Mouse (Mus musculus) lung, postnatal 0 days (tissue): ENCODE measurements at regions not wholly inside any gene's neighbourhood (a gene's known extent, or its start where the extent isn't known, plus 50 kb on each side); places are given as distances from the start of the nearest gene placed in this dataset.
A peak's percentile ranks its signal among the peaks of the same experiment; 100 is the strongest.

ENCODE experiments used
- ATAC-seq: fragments of 200-750 bp; cut with Nextera tagmentation; 2 replicates; pipeline ENCODE4 v1.8.0; 2017; ENCODE audit warnings: moderate library complexity
- DNase-seq: peaks from one replicate; pipeline ENCODE4 v3.0.0-alpha.2; 2016; ENCODE audit warnings: low spot score
- H3K27ac ChIP-seq: fragments of 300-500 bp; sonication (generic); 2 replicates; pipeline ENCODE4 v1.5.1; 2014; ENCODE audit warnings: antibody characterized with exemption, mild to moderate bottlenecking, low read length, mixed read lengths
- H3K27me3 ChIP-seq: fragments of 300-500 bp; sonication (generic); replicated peaks from 2 replicates; pipeline ENCODE4 v1.6.1; 2014; ENCODE audit warnings: low read length, mixed read lengths; ENCODE audit not compliant: insufficient read depth
- H3K36me3 ChIP-seq: fragments of 300-500 bp; sonication (generic); 2 replicates; pipeline ENCODE4 v1.6.1; 2014; ENCODE audit warnings: low read length, mixed read lengths; ENCODE audit not compliant: insufficient read depth
- H3K4me1 ChIP-seq: fragments of 300-500 bp; sonication (generic); 2 replicates; pipeline ENCODE4 v1.6.1; 2014; ENCODE audit warnings: antibody characterized with exemption, low read depth, low read length, mixed read lengths; ENCODE audit not compliant: insufficient read depth
- H3K4me2 ChIP-seq: fragments of 300-500 bp; sonication (generic); replicated peaks from 2 replicates; pipeline ENCODE4 v1.6.1; 2014; ENCODE audit warnings: low read depth, mild to moderate bottlenecking, low read length, moderate library complexity, mixed read lengths
- H3K4me3 ChIP-seq: fragments of 300-500 bp; sonication (generic); 2 replicates; pipeline ENCODE4 v1.5.1; 2014; ENCODE audit warnings: low read depth, low read length
- H3K9ac ChIP-seq: fragments of 300-500 bp; sonication (generic); replicated peaks from 2 replicates; pipeline ENCODE4 v1.6.1; 2014; ENCODE audit warnings: low read depth, mild to moderate bottlenecking
- H3K9me3 ChIP-seq: fragments of 300-500 bp; sonication (generic); 2 replicates; pipeline ENCODE4 v1.6.1; 2016; ENCODE audit warnings: low read length, mixed read lengths
- CTCF ChIP-seq: IDR thresholded peaks from 2 replicates; pipeline ENCODE4 v1.5.1; 2016; ENCODE audit warnings: antibody characterized with exemption, mild to moderate bottlenecking
- EP300 ChIP-seq: IDR thresholded peaks from 2 replicates; pipeline ENCODE4 v1.6.1; 2016; ENCODE audit warnings: antibody characterized with exemption, mild to moderate bottlenecking, control low read depth
- WGBS: fragments of 180-500 bp; shearing (Covaris S2); extraction: QIAGEN DNeasy Blood & Tissue Kit; methylation state at CpG from one replicate; pipeline ENCODE4 v1.1.7; 2014; 5-methylcytosine and 5-hydroxymethylcytosine counted together

DNA sequence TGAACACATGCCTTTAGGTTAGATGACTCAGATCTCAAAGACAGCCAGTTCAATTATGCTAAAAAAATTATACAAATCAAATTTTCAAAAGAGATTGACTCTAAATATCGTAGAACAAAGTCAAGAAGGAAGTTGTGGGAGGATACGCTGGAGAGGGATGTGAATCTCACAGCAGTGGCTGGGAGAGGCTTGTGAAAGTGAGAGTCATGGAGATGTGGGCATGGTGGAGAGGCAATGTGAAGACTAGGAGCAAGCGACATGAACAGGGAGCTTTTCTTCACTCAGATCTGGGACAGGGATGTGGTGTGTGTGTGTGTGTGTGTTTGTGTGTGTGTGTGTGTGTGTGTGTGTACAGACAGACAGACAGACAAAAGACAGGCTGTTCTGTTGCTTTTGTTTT is 87.9 kb upstream of the Dlx2 start:
- DNase-seq (no peak), ATAC-seq (no peak)
- Histone ChIP-seq H3K4me3 (no peak overlapping the region), H3K27ac (no peak overlapping the region), H3K9ac (no peak overlapping the region), H3K36me3 (no peaks in the 10 kb centered on the region), H3K9me3 (no peaks in the 10 kb centered on the region), H3K4me1 (peaks cover 5% of the 10 kb centered on the region; the same call in 1 of the 2 replicates), H3K4me2 (no peak overlapping the region), H3K27me3 (no peaks in the 10 kb centered on the region)
- TF ChIP-seq CTCF = no peak
- TF ChIP-seq EP300 = no peak
- WGBS = 61% methylated on average over 3 of the region's 3 CpGs

DNA sequence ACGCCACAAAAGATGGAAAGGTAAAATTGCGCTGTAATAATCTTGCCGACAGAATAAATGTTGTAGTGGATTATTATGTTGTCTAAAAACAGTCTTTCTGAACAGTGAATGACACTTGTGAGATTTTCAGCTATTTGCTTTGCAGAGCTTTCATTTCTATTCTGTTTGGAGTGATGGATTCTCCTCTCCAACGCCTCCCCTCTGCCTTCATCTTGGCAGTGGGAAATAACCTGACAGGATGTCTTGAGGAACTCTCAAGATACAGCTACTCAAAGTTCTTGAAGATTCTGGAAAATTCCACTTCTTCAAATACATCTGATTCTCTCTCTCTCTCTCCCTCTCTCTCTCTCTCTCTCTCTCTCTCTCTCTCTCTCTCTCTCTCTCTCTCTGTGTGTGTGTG is 89.6 kb upstream of the Dlx2 start:
- ATAC-seq (no peak), DNase-seq (no peak)
- H3K4me3 ChIP-seq = no peak overlapping the region
- no peak overlapping the region for H3K9ac ChIP-seq
- WGBS = 67% methylated on average over 4 of the region's 4 CpGs
- H3K4me2 ChIP-seq = no peak overlapping the region
- H3K27me3 ChIP-seq = no peaks in the 10 kb centered on the region
- no peaks in the 10 kb centered on the region for H3K36me3 ChIP-seq
- no peaks in the 10 kb centered on the region for H3K4me1 ChIP-seq
- H3K9me3 ChIP-seq = no peaks in the 10 kb centered on the region
- TF ChIP-seq EP300 (no peak), CTCF (no peak)
- no peak overlapping the region for H3K27ac ChIP-seq

DNA sequence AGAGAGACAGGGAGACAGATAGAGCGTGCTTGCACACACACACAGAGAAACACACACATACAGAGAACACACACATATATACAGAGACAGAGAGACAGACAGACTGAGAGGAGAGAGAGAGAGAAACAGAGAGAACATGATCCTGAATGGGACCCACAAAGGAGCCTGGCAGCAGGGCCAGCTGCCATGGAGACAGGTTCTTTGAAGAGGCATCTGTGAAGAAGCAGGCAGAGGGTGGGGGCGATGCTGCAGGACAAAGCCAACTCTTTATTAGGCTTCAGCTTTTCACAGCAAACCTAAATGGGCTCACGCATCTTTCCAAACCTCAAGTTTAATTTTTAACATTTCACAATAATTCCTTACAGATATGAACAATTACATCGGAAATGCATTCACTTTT is 90.0 kb upstream of the Dlx2 start:
- TF ChIP-seq CTCF = no peak
- no peak for TF ChIP-seq EP300
- Histone ChIP-seq H3K4me1 (no peaks in the 10 kb centered on the region), H3K9me3 (no peaks in the 10 kb centered on the region), H3K36me3 (no peaks in the 10 kb centered on the region), H3K4me3 (no peak overlapping the region), H3K4me2 (no peak overlapping the region), H3K27ac (no peak overlapping the region), H3K27me3 (no peaks in the 10 kb centered on the region), H3K9ac (no peak overlapping the region)
- DNase-seq = no peak
- no peak for ATAC-seq
- 74% methylated on average over 4 of the region's 4 CpGs for WGBS

DNA sequence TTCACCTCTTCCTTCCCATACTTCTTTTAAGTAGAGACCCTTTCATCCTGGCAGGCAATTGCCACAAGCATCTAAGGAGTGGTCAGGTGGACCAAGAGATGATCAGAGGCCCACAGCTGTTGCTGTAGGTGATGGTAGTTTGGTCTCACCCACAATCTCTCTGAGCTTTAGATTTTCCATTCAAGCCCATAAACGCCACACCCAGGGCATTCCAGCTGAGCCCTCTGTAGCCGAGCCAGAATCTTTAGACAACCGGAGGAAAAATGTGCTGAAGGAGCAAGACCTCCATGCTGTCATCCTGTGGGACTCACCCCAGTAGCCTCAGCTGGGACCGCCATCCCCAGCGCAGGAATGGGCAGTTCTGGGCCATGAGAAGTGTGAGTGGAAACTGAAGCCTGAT is 93.7 kb upstream of the Dlx2 start:
- Histone ChIP-seq H3K4me3 (no peak overlapping the region), H3K27ac (no peak overlapping the region), H3K27me3 (no peaks in the 10 kb centered on the region), H3K36me3 (no peaks in the 10 kb centered on the region), H3K4me2 (no peak overlapping the region), H3K4me1 (no peaks in the 10 kb centered on the region), H3K9me3 (no peaks in the 10 kb centered on the region), H3K9ac (no peak overlapping the region)
- DNase-seq (no peak), ATAC-seq (no peak)
- TF ChIP-seq EP300 = no peak
- no peak for TF ChIP-seq CTCF
- WGBS = 73% methylated on average over 5 of the region's 5 CpGs

DNA sequence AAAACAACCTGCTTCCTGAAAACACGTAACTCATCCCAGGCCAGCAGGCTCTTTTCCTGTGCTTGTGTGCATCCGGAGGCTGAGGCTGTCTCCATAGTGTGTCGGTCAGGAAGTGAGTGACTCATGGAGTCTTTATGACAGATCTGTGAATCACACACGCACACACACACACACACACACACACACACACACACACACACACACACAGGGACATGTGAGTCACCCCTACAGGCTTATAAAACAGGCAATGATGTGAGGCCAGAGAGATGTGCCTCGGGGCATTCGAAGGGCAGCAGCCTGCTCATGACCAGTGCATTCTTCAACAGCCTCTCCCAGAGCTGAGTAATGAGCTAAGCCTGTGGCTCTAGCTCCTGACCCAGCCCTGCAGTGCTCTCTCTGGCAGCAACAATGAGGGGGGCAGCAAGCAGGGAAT is 97.5 kb upstream of the Dlx2 start:
- peak; percentile 96 for ATAC-seq
- Histone ChIP-seq H3K27ac (no peak overlapping the region), H3K9me3 (no peaks in the 10 kb centered on the region), H3K9ac (no peak overlapping the region), H3K27me3 (no peaks in the 10 kb centered on the region), H3K4me2 (no peak overlapping the region), H3K36me3 (no peaks in the 10 kb centered on the region), H3K4me1 (no peaks in the 10 kb centered on the region), H3K4me3 (no peak overlapping the region)
- WGBS = 25% methylated on average over 6 of the region's 6 CpGs
- DNase-seq = peak; percentile 83
- TF ChIP-seq EP300 (peak; percentile 93), CTCF (no peak; the same call in 1 of the 2 replicates)

DNA sequence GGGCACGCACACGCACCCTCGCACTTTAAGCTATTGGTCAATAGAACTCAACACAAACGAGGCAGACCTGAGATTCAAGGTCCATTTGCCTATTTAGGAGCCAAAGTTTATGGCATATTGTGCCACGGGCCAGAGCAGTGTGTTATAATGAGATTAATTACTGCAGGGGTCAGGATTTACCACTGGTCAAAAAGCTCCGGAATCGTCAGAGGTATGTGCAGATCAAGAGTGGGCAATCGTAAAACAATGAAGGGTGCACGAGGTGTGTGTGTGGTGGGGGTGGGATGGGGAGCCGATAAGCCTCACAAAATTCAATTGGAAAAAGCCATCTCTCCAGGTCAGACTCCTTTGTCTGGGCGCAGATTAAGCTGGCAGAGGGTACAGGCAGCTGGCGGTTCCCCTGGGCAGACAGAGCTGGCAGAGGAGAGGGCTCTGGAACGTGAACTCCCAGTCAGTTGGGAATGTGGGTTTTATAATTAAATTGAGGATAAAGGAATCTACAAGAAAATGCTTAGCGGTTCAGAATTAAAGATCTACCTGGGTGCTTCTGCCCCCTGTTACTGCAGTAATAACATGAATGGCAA is 97.4 kb upstream of the Itga6 start:
- Histone ChIP-seq H3K9ac (no peak overlapping the region), H3K36me3 (no peaks in the 10 kb centered on the region), H3K4me1 (no peaks in the 10 kb centered on the region), H3K27me3 (no peaks in the 10 kb centered on the region), H3K9me3 (no peaks in the 10 kb centered on the region), H3K4me3 (no peak overlapping the region), H3K27ac (no peak overlapping the region), H3K4me2 (no peak overlapping the region)
- 79% methylated on average over 14 of the region's 14 CpGs for WGBS
- DNase-seq (no peak), ATAC-seq (no peak)
- TF ChIP-seq EP300 (no peak), CTCF (no peak)

DNA sequence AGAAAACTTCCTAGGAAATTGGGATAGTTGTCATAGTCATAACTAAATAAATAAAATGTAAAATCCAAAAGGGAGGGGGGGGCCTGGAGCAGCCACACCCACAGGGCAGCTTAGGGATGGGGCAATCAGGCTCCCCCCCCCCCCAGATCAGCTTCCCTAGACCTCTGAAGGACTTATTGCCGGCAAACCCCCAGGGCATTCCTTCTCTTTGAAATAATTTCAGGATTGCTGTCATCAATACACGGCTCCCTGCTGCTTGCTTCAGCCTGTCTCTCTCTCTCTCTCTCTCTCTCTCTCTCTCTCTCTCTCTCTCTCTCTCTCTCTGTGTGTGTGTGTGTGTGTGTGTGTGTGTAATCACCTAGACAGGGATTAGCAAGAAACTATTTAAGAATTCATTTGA is 93.8 kb upstream of the Itga6 start:
- Histone ChIP-seq H3K36me3 (no peaks in the 10 kb centered on the region), H3K9me3 (no peaks in the 10 kb centered on the region), H3K4me2 (no peak overlapping the region), H3K4me1 (peaks cover 5% of the 10 kb centered on the region; the same call in 1 of the 2 replicates), H3K27me3 (no peaks in the 10 kb centered on the region), H3K9ac (no peak overlapping the region), H3K27ac (no peak overlapping the region), H3K4me3 (no peak overlapping the region)
- DNase-seq (no peak), ATAC-seq (no peak)
- 45% methylated on average over 2 of the region's 2 CpGs for WGBS
- TF ChIP-seq EP300 = no peak
- no peak for TF ChIP-seq CTCF
